Mouse (Mus musculus) Patski (cell line): ENCODE measurements at regions not wholly inside any gene's neighbourhood (a gene's known extent, or its start where the extent isn't known, plus 50 kb on each side); places are given as distances from the start of the nearest gene placed in this dataset.

ENCODE experiments used
- ATAC-seq: fragments of 100-300 bp; one replicate; pipeline ENCODE4 v1.8.0; 2021
- CTCF ChIA-PET: fragments of 350-600 bp; sonication (Branson Sonifier 250); formaldehyde crosslinking; loops from one replicate; lab custom pipeline; 2022; ENCODE audit warnings: inconsistent platforms; lab: Charles Lee
- POLR2A ChIA-PET: fragments of 350-600 bp; sonication (Branson Sonifier 250); formaldehyde crosslinking; loops from one replicate; lab custom pipeline; 2022; ENCODE audit warnings: antibody characterized with exemption, inconsistent platforms; lab: Charles Lee
- DNase-seq: peaks from one replicate; pipeline ENCODE4 v3.0.0-alpha.2; 2011; ENCODE audit warnings: low read depth, low spot score
- H3K27me3 ChIP-seq: fragments of 371-371 bp; one replicate; pipeline ENCODE4 v1.5.1; 2021
- CTCF ChIP-seq: fragments of 100-300 bp; IDR thresholded peaks from one replicate; pipeline ENCODE4 v1.5.1; 2021
- in situ Hi-C: fragments of 300-500 bp; cut with MboI; formaldehyde crosslinking; loops from 3 replicates; pipeline ENCODE4 v1.11.1; 2018; ENCODE audit warnings: low pct_unique_long_range_greater_than_20kb, mixed read lengths

DNA sequence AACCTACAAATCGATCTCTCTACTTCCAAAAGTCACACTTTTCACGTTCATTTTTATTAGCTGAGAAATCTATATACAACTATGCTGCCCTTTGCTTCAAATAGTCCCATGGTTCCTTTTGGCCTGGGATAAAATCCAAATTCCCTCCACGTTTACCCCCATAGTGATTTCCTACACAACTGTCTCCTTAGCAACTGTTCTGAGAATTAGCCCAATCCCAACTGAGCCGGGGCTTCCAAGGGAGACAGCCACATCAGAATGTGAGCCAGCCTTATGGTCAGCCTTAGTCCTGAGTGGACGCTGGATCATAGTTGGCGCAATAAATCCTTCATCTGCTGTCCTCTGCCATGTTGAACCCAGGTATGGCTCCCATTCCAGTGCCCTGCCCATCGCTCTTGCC lies 77.3 kb downstream of the Sox9 start:
- TF ChIP-seq CTCF = no peak
- ChIA-PET CTCF (interaction anchor here (1.5 kb wide), 1 partner anchor 16 kb away, joined by 4 read pairs; no protein-coding TSS in a partner anchor), POLR2A (no interaction called here)
- DNase-seq (no peak), ATAC-seq (no peak)
- in situ Hi-C loops = loop anchor here (10.0 kb wide), 1 partner anchor 305 kb away; no protein-coding TSS in a partner anchor
- no peaks in the 10 kb centered on the region for H3K27me3 ChIP-seq

DNA sequence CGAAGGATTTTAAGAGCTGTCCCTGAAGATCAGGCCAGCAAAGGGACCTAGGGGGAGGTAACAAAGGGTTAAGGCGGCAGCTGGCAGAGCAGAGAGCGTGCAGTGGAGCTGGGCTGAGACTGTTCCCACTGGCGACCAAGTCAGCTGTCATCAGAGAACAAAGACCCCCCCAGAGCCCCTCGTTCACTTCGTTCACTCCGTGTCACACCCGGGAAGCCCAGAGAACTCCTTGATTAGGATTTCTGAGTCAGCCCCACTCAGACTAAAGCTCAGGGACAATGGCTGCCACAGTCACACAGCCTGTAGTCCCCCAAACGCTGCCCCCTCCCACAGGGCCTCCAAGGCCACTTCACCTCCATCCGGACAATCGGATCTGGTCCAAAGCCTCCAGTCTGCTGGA lies 78.8 kb downstream of the Sox9 start:
- in situ Hi-C loops = no loop called here
- no peaks in the 10 kb centered on the region for H3K27me3 ChIP-seq
- ChIA-PET CTCF (no interaction called here), POLR2A (interaction anchor here (1.0 kb wide), 1 partner anchor 8 kb away, joined by 5 read pairs; no protein-coding TSS in a partner anchor)
- DNase-seq (no peak), ATAC-seq (no peak)
- TF ChIP-seq CTCF = no peak

DNA sequence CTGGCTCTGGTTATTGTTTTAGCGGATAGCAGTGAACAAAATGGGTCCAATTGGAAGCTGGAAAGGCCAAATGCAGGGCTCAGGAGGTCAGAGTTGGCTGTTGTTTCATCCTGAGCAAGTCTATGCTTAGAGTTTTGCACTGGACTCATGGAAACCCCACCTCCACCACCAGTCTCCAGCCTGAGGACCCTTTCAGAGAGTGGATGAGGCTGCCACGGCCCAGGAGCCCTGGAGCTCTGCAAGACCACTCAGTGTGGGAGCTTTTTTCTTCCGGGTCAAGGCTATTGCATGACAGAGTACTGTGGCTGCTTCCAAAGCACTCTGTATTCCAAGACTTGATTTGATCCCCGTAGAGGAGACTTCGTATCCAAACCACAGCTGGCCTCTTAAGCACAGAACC lies 79.2 kb downstream of the Sox9 start:
- in situ Hi-C loops = no loop called here
- CTCF ChIA-PET = no interaction called here
- DNase-seq (no peak), ATAC-seq (no peak)
- no peaks in the 10 kb centered on the region for H3K27me3 ChIP-seq
- TF ChIP-seq CTCF = no peak
- POLR2A ChIA-PET = no interaction called here

DNA sequence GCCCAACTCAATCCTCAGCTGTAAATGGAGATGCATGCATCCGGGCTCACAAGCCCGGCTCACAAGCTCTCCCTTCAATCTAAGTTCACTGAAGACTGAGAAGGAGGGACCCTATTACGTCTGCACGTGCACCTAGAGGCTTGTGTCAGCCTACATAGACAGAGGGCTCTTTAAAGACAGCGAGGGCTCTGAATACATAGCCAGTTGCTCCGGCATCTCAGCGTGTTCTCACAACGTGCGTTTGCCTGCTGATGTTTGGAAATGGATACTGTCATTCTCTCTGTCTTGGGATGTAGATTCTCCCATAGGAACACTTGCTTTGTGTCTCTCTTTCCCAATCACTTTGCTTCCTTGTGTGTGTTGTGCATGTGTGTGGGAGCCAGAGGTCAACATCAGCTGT lies 83.8 kb downstream of the Sox9 start:
- in situ Hi-C loops = no loop called here
- ChIA-PET CTCF (no interaction called here), POLR2A (no interaction called here)
- TF ChIP-seq CTCF = no peak
- no peak for ATAC-seq
- no peak for DNase-seq
- no peaks in the 10 kb centered on the region for H3K27me3 ChIP-seq

DNA sequence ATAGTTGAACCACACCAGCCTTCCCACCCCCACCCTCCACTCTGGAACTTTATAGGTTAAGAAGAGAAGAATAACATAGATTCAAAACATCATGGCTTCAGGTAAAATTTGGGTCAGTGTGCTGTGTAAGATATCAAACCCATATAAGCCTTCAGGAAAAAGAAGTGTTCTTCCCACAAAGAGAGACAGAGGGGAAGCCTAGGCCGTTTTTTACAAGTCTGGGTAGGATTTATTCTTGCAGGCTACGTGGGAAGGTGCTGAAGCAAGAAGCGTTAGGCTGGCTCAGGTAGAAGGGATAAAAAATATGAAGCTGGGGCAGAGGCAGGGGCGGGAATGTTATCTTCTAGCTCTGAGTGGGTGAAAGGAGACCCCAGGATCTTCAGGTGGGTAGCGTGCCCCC lies 87.5 kb downstream of the Sox9 start:
- H3K27me3 ChIP-seq = no peaks in the 10 kb centered on the region
- CTCF ChIA-PET = no interaction called here
- in situ Hi-C loops = no loop called here
- ATAC-seq (no peak), DNase-seq (no peak)
- POLR2A ChIA-PET = no interaction called here
- no peak for TF ChIP-seq CTCF

DNA sequence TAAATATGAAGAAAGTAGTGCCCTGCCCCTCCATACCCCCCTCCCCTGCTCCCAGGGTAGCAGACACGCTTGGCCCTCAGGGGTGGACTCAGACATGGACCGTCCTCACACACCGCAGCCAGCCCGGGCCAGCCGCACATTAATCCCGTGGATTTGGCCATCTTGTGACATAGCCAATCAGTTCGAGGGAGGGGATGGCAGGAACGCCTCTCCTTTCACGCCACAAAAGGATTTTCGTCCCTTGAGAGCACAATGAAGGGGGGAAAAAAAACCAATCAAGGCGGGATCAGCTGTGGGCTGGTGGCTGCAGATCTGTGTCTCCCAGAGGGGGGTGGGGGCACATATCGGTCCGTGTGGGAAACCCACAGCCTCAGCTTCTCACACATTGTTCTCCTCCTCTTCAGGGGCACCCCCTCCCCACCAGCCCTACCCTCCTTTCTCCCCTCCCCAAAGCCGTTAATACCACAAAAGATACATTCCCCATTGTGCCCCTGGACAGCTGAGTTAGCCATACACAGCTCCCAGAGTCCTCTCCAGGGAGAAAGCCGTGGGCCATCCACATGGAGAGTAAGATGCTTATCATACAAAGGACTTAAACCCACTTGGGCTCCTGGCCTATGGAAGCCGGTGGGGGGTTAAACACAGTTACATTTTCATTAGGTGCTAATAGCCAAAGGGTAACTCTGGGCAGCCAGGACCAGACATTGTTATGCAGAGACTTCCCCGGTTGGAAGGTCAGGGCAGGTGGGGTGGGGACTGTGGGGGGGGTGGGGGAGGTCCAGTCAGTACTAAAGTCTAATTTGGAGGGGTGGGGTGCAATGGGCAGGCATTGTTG lies 88.4 kb downstream of the Sox9 start:
- CTCF ChIA-PET = no interaction called here
- in situ Hi-C loops = no loop called here
- H3K27me3 ChIP-seq = no peaks in the 10 kb centered on the region
- no peak for TF ChIP-seq CTCF
- ATAC-seq (no peak), DNase-seq (no peak)
- POLR2A ChIA-PET = no interaction called here

DNA sequence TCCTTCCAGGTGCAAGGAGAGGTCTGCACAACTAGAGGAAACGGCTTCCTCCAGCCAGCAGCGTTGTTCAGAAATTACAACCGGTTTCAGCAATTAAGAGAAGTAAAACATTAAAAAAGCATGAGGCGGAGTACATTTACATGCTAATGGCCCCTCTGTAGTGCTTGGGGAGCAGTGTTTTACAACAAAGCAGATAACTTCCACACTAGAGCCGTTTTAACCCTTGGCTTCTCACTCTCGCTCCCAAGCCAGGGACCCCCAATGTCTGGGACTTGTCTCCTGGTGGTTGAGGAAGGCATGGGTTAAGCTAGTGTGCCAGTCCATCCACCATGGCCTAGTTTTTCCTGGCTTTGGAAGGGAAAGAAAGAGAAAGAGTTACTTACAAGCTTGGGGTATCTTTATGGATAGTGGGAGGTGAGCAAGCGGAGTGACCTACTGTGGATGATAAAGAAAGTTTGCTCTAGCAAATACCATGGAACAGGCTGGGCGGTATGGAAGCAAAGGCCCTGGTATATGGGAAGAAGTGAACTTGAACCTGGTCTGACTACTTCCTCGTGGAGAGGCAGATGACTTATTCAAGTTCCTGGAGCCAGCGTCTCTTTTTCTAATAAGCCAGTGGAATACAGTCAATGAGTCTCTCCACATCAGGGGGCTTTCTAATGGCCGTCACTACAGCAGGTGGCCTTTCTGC lies 90.8 kb downstream of the Sox9 start:
- DNase-seq = no peak
- ChIA-PET POLR2A (interaction anchor here (0.6 kb wide), 1 partner anchor 40 kb away, joined by 3 read pairs; no protein-coding TSS in a partner anchor), CTCF (no interaction called here)
- H3K27me3 ChIP-seq = no peaks in the 10 kb centered on the region
- no peak for ATAC-seq
- in situ Hi-C loops = no loop called here
- no peak for TF ChIP-seq CTCF

DNA sequence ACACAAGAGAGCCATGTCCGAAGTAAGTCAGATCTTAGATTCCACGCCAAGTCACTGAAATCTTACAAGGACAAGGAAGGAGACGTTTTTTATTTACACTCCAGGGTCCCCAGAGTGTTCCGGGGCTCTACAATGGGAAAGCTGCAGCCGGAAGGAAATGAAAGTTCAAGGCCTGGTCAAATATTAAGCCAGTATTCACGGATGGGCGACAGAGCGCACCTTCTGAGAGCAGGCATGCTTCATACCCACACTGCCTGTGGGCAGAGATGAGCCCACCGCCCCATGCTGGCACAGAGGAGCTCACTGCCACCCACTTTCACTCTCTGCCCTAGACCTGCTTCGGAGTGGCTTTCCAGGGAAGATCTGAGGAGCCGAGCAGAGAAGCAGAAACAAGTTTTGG lies 92.2 kb downstream of the Sox9 start:
- in situ Hi-C loops = no loop called here
- H3K27me3 ChIP-seq = no peaks in the 10 kb centered on the region
- CTCF ChIA-PET = interaction anchor here (1.0 kb wide), 1 partner anchor 291 kb away, joined by 3 read pairs; no protein-coding TSS in a partner anchor
- TF ChIP-seq CTCF = no peak
- POLR2A ChIA-PET = interaction anchor here (0.6 kb wide), 1 partner anchor 112 kb away, joined by 3 read pairs; no protein-coding TSS in a partner anchor
- DNase-seq (peak; percentile 50), ATAC-seq (peak; percentile 31)

DNA sequence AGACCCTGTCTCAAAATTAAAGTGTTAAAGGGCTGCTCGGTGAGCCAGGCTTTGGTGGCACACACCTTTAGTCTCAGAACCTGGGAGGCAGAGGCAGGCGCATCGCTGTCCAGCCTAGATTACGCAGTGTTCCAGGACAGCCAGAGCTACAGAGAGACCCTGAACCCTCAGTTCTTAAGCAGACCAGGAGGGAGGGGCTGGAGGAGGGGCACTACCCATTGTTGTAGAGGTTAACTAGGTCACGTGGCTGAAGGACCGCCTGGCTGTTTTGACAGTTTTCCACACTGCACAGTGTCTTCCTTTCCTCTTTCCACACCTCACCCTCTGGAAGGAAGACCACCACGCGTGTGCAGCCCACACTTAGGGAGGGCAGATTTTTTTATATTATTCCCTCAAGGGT lies 94.2 kb downstream of the Sox9 start:
- no peaks in the 10 kb centered on the region for H3K27me3 ChIP-seq
- no peak for ATAC-seq
- no peak for TF ChIP-seq CTCF
- no peak for DNase-seq
- CTCF ChIA-PET = no interaction called here
- in situ Hi-C loops = loop anchor here (25.0 kb wide), 1 partner anchor 1339 kb away; no protein-coding TSS in a partner anchor
- POLR2A ChIA-PET = no interaction called here

DNA sequence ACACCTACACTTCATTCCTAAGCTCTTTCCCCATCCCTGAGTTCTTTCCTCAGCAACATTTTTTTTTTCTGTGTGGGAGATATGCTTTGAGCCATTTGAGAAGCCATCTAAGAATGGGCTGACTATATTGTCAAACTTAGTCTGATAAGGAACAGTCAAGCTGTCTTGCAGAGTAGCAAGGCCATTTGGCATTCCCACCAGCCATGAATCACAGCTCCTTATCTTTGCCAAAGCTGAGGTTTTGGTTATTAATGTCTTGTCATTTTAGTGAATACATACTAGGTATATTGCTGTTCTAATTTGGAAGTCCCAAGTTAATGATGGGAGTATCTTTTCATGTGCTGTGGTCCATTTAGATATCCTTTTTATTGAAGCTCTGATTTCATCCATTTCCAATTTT lies 96.4 kb downstream of the Sox9 start:
- in situ Hi-C loops = loop anchor here (25.0 kb wide), 1 partner anchor 1341 kb away; no protein-coding TSS in a partner anchor
- POLR2A ChIA-PET = interaction anchor here (1.2 kb wide), 1 partner anchor 12 kb away, joined by 4 read pairs; no protein-coding TSS in a partner anchor

More for the DNA sequence above, 96.4 kb downstream of the Sox9 start:
- CTCF ChIA-PET = interaction anchor here (0.7 to 0.9 kb wide), 2 partner anchors 10 to 11 kb away, joined by 3 read pairs; no protein-coding TSS in a partner anchor
- no peak for TF ChIP-seq CTCF
- ATAC-seq (no peak), DNase-seq (no peak)
- no peaks in the 10 kb centered on the region for H3K27me3 ChIP-seq
